Mouse (Mus musculus) lung, postnatal 0 days (tissue): ENCODE measurements at regions not wholly inside any gene's neighbourhood (a gene's known extent, or its start where the extent isn't known, plus 50 kb on each side); places are given as distances from the start of the nearest gene placed in this dataset.

Experiments used
- CTCF ChIP-seq: IDR thresholded peaks from 2 replicates; pipeline ENCODE4 v1.5.1; 2016; ENCODE audit warnings: antibody characterized with exemption, mild to moderate bottlenecking
- EP300 ChIP-seq: IDR thresholded peaks from 2 replicates; pipeline ENCODE4 v1.6.1; 2016; ENCODE audit warnings: antibody characterized with exemption, mild to moderate bottlenecking, control low read depth

GRCm38 (mm10) chr7:34534241-34534640, 122.3 kb downstream of the Kctd15 start:
- TF ChIP-seq CTCF, result no peak
- TF ChIP-seq EP300, result no peak
